Mouse (Mus musculus) liver, embryonic 13.5 days (tissue): ENCODE measurements around the gene Vmn1r1. TPM values are rescaled to one million over a fixed set of nuclear protein-coding genes. Genes with fewer than 3 reads are reported as not detected.
A peak's percentile ranks its signal among the peaks of the same experiment; 100 is the strongest.

ENCODE experiments used
- ATAC-seq: fragments of 200-750 bp; cut with Nextera tagmentation; 2 replicates; pipeline ENCODE4 v1.8.0; 2017; ENCODE audit warnings: low read depth, mild to moderate bottlenecking, moderate number of reproducible peaks, moderate library complexity
- DNase-seq: peaks from one replicate; pipeline ENCODE4 v3.0.0; 2022
- H3K27ac ChIP-seq: fragments of 300-500 bp; sonication (generic); 2 replicates; pipeline ENCODE4 v1.5.1; 2015; ENCODE audit warnings: moderate library complexity, mild to moderate bottlenecking, inconsistent platforms
- H3K27me3 ChIP-seq: fragments of 300-500 bp; sonication (generic); 2 replicates; pipeline ENCODE4 v1.6.1; 2015; ENCODE audit warnings: mild to moderate bottlenecking, inconsistent platforms
- H3K36me3 ChIP-seq: fragments of 300-500 bp; sonication (generic); 2 replicates; pipeline ENCODE4 v1.6.1; 2015; ENCODE audit warnings: mild to moderate bottlenecking, inconsistent platforms
- H3K4me1 ChIP-seq: fragments of 300-500 bp; sonication (generic); replicated peaks from 2 replicates; pipeline ENCODE4 v1.6.1; 2015; ENCODE audit warnings: inconsistent platforms
- H3K4me2 ChIP-seq: fragments of 300-500 bp; sonication (generic); 2 replicates; pipeline ENCODE4 v1.6.1; 2015; ENCODE audit warnings: inconsistent platforms, mild to moderate bottlenecking, moderate library complexity
- H3K4me3 ChIP-seq: fragments of 300-500 bp; sonication (generic); replicated peaks from 2 replicates; pipeline ENCODE4 v1.5.1; 2015; ENCODE audit warnings: mild to moderate bottlenecking, inconsistent platforms
- H3K9ac ChIP-seq: fragments of 300-500 bp; sonication (generic); 2 replicates; pipeline ENCODE4 v1.6.1; 2015; ENCODE audit warnings: mild to moderate bottlenecking, inconsistent platforms
- H3K9me3 ChIP-seq: fragments of 300-500 bp; sonication (generic); replicated peaks from 2 replicates; pipeline ENCODE4 v1.6.1; 2016; ENCODE audit warnings: inconsistent platforms
- WGBS: fragments of 180-500 bp; shearing (Covaris S2); methylation state at CpG from one replicate; pipeline ENCODE4 v1.1.7; 2015; ENCODE audit not compliant: insufficient replicate concordance; 5-methylcytosine and 5-hydroxymethylcytosine counted together
- polyA plus RNA-seq: library from polyadenylated mRNA; unstranded; fragments of >200 nt; fragmentation: Nextera tagmentation; extraction: Ambion mirVana; gene quantifications from 2 replicates; pipeline ENCODE4 v1.2.1, GENCODE M21; 2015

The Vmn1r1 gene
- polyA plus RNA-seq, 1 experiment from 2014 or later: not detected

DNA sequence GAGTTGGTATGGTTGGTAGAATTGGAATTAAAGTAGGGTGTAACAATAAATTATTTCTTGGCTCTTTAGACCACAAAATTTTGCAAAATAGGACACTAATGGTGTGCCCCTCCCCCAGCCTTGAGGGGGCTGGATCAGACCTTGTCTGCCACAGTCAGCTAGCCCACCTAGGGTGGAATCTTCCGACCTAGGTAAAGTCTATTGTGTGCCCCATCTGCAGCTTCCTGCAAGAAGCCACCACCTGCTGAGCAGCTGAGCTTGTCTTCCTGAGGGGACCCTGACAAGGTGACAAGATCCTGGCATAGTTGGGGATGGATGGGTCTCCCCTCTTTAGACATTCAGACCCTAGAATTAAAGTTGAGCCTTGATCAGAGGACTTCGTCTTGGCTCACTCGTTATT lies 4.7 kb downstream of the Vmn1r1 start:
- Histone ChIP-seq H3K9ac (no peak overlapping the region), H3K36me3 (no peaks in the 10 kb centered on the region), H3K27ac (no peak overlapping the region), H3K4me2 (no peak overlapping the region), H3K4me3 (no peak overlapping the region), H3K4me1 (no peaks in the 10 kb centered on the region), H3K27me3 (no peaks in the 10 kb centered on the region), H3K9me3 (no peaks in the 10 kb centered on the region)
- ATAC-seq (no peak), DNase-seq (no peak)
- 70% methylated on average over 3 of the region's 3 CpGs for WGBS

DNA sequence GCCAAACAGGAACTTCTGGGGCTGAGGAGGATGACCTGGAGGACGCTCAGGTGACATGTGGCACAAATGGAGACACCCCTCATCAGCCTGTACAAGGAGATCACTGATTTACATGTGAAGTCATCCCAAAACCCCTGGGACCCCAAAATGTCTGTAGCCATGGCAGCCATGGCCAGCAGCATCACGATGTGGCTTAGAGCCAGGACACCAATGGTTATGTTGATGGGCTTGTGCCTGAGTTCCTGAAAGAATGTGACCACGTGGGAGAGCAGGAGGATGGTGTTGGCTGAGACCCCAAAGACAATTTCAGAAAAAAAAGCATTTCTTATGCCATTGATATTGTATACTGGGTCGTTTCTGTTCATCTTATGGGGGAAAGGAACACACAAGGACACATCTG lies 6.6 kb downstream of the Vmn1r1 start:
- 44% methylated on average over 4 of the region's 4 CpGs for WGBS
- no peak for ATAC-seq
- no peak overlapping the region for H3K4me3 ChIP-seq

DNA sequence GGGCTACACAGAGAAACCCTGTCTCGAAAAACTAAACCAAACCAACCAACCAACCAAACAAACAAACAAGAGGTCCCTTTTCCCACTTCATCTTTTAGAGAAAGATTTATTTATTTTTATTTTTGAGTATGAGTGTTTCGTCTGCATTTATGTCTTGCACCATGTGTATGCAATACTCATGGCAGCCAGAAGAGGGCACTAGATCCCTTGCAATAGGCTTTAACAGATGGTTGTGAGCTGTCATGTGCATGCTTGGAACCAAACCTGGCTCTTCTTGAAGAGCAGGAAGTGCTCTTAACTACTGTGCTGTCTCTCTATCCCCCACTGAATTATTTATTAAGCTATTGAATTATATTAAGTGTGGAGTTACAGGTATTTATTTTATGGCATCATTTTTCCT lies 14.3 kb downstream of the Vmn1r1 start:
- Histone ChIP-seq H3K36me3 (no peaks in the 10 kb centered on the region), H3K27ac (no peak overlapping the region), H3K4me1 (no peaks in the 10 kb centered on the region), H3K9ac (no peak overlapping the region), H3K9me3 (no peaks in the 10 kb centered on the region), H3K27me3 (no peaks in the 10 kb centered on the region), H3K4me2 (no peak overlapping the region), H3K4me3 (no peak overlapping the region)
- DNase-seq (no peak), ATAC-seq (no peak)
- WGBS: 71% methylated on average over 2 of the region's 2 CpGs

More for the DNA sequence above, 6.6 kb downstream of the Vmn1r1 start:
- DNase-seq: no peak
- Histone ChIP-seq H3K36me3 (no peaks in the 10 kb centered on the region), H3K4me1 (no peaks in the 10 kb centered on the region), H3K27ac (no peak overlapping the region), H3K9me3 (no peaks in the 10 kb centered on the region), H3K9ac (no peak overlapping the region), H3K27me3 (no peaks in the 10 kb centered on the region), H3K4me2 (no peak overlapping the region)

DNA sequence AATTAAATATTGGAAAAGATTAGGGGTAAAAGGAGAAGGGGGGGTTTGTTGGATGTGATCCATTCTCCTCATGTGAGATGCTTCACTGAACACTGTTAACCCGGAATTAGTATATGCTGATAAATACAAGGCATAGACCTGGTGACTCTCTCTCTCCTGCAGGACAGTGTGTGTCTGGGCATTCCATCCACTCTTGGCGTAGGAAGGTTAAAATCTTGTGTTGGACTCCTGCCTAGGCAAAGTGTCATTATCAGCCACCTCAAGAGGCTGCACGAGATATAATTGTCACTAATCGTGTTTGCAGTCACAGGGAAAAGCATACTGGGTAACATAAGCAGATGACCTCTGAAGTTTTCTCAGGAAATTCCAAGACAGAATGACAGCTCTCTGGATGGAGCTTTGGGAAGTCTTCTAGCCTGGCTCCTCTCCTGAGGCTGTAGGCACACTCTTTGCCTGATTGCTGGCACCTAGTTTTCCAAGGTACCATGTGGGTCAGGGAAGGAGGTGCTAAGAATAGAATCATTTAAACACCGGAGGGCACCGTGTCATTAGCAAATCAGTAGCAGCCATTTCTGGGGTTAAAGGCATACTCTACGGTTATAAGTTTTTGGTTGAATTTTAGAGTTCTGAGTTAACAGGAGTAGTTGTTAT lies 15.3 kb downstream of the Vmn1r1 start:
- no peak overlapping the region for H3K4me2 ChIP-seq
- DNase-seq: no peak
- H3K9me3 ChIP-seq: no peaks in the 10 kb centered on the region
- no peak overlapping the region for H3K9ac ChIP-seq
- WGBS: 54% methylated on average over 7 of the region's 7 CpGs
- H3K27ac ChIP-seq: no peak overlapping the region
- no peaks in the 10 kb centered on the region for H3K4me1 ChIP-seq
- no peaks in the 10 kb centered on the region for H3K27me3 ChIP-seq
- no peaks in the 10 kb centered on the region for H3K36me3 ChIP-seq
- no peak for ATAC-seq
- H3K4me3 ChIP-seq: no peak overlapping the region

DNA sequence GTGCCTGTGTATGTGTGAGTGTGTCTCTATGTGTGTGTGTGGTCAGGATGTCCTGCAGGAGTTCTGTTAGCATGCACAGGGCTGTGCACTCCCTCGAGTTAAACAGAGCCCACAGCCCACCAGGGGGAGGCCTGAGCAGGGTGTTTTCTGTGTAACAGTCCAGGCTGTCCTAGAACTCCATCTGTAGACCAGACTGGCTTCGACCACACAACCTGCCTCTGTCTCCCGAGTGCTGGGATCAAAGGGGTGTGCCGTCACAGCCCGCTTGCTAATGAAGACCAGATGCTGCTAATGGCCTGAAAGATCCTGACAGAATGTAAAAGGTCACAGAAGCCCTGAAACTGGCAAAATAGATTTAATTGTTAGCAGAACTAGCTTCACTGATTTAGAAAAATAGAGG lies 18.7 kb downstream of the Vmn1r1 start:
- H3K4me2 ChIP-seq: no peak overlapping the region
- DNase-seq: no peak

DNA sequence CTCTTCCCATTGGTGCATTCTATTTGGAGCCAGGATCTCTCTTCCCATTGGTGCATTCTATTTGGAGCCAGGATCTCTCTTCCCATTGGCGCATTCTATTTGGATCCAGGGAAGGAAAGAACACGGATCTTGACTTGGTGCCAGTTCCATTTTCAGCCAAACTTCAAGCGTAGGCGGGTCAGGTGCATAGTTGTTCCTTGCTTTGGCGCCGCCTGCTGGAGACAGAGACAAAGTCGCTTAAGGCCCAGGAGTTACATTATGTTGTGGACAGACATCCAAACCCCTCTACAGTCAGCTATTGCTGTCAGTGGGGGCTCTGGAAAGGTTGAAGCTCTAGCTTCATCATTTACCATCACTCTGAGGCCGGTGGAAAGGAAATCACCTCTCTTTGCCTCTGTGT lies 21.0 kb downstream of the Vmn1r1 start:
- ATAC-seq: no peak
- H3K27me3 ChIP-seq: 0 out of 2 replicates have a peak, but pooled peaks cover 3% of the 10 kb centered on the region
- H3K36me3 ChIP-seq: no peaks in the 10 kb centered on the region
- peaks cover 5% of the 10 kb centered on the region; the same call in 1 of the 2 replicates for H3K4me1 ChIP-seq
- WGBS: 65% methylated on average over 8 of the region's 8 CpGs
- no peak overlapping the region for H3K4me3 ChIP-seq
- no peak overlapping the region for H3K27ac ChIP-seq
- no peaks in the 10 kb centered on the region for H3K9me3 ChIP-seq
- no peak overlapping the region for H3K9ac ChIP-seq
- no peak overlapping the region for H3K4me2 ChIP-seq
- no peak for DNase-seq

More for the DNA sequence above, 18.7 kb downstream of the Vmn1r1 start:
- Histone ChIP-seq H3K9ac (no peak overlapping the region), H3K27ac (no peak overlapping the region), H3K4me1 (no peaks in the 10 kb centered on the region), H3K36me3 (no peaks in the 10 kb centered on the region), H3K27me3 (no peaks in the 10 kb centered on the region), H3K9me3 (no peaks in the 10 kb centered on the region), H3K4me3 (no peak overlapping the region)
- no peak for ATAC-seq
- WGBS: 60% methylated on average over 5 of the region's 5 CpGs

DNA sequence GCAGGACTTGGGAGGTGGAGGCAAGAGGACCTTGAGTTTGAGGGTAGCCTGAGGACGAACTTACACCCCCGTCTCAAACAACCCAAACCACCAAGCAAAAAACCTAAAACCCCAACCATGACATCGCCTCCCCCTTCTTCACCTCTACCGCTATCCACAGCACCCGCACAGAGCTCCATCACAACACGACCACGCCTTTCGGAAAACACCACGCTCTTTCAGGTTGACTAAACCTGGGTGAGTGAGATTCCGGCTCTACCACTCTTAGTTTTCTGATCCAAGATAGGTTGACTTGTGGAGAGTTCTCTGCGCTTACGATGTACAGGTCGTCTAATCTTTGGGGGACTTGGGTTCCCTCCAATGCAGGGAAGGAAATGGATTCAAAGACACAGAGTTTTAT lies 21.6 kb downstream of the Vmn1r1 start:
- Histone ChIP-seq H3K9ac (no peak overlapping the region), H3K27ac (no peak overlapping the region), H3K4me3 (no peak overlapping the region), H3K27me3 (0 out of 2 replicates have a peak, but pooled peaks cover 3% of the 10 kb centered on the region), H3K36me3 (no peaks in the 10 kb centered on the region), H3K9me3 (no peaks in the 10 kb centered on the region), H3K4me2 (no peak overlapping the region), H3K4me1 (peaks cover 5% of the 10 kb centered on the region; the same call in 1 of the 2 replicates)
- no peak for ATAC-seq
- WGBS: 81% methylated on average over 13 of the region's 13 CpGs
- no peak for DNase-seq

DNA sequence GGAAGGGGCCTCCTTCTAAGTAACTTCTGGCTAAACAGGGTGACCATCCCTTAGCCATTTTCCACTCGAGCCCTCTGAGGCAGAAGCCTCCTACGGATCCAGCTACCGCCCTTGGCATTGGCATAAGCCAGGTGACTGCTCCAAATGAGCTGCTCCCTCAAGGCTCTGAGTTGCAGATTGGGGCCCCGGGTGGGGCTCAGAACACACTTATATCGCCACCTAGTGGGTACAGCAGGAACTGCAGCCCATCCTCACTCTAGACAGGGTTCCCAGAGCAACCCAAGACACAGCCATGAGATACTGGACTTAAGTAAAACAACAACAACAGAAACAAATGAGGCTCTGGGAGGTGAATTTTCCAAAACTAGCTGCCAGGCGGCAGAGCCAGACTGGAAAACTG lies 23.9 kb downstream of the Vmn1r1 start:
- H3K4me1 ChIP-seq: peaks cover 5% of the 10 kb centered on the region; the same call in 1 of the 2 replicates
- H3K9me3 ChIP-seq: no peaks in the 10 kb centered on the region
- ATAC-seq: peak; percentile 70
- peaks cover 3% of the 10 kb centered on the region; the same call in 1 of the 2 replicates for H3K27me3 ChIP-seq
- DNase-seq: peak; percentile 50
- H3K27ac ChIP-seq: no peak overlapping the region
- WGBS: 3% methylated on average over 6 of the region's 6 CpGs
- peak overlapping the region; percentile 8; the same call in 1 of the 2 replicates for H3K4me2 ChIP-seq
- H3K4me3 ChIP-seq: no peak overlapping the region
- 0 out of 2 replicates have a peak overlapping the region, but pooled peaks have one; percentile 6 for H3K9ac ChIP-seq
- no peaks in the 10 kb centered on the region for H3K36me3 ChIP-seq

DNA sequence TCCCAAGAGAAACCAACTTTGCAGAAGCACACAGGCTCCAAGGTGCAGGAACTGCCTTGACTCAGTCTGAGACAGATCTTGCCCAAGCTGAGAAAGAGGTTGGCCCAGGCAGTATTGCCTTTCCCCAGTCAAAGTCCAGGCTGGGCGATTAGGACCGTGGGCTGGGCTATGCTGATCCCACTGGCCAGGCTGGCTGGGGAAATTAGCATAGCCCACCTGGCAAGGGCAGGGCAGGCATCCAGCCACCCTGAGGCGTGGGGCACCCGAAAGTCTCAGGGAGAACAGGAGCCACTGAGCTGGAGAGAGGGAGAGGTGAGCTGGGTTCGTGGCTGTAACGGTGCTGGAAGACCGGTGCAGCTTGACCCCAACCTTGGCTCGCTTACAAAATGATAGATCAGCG lies 24.3 kb downstream of the Vmn1r1 start:
- Histone ChIP-seq H3K27me3 (peaks cover 3% of the 10 kb centered on the region; the same call in 1 of the 2 replicates), H3K9me3 (no peaks in the 10 kb centered on the region), H3K9ac (0 out of 2 replicates have a peak overlapping the region, but pooled peaks have one; percentile 6), H3K36me3 (no peaks in the 10 kb centered on the region), H3K4me1 (peaks cover 5% of the 10 kb centered on the region; the same call in 1 of the 2 replicates), H3K27ac (no peak overlapping the region), H3K4me3 (no peak overlapping the region), H3K4me2 (peak overlapping the region; percentile 8; the same call in 1 of the 2 replicates)
- DNase-seq (no peak), ATAC-seq (no peak)
- 33% methylated on average over 9 of the region's 9 CpGs for WGBS

DNA sequence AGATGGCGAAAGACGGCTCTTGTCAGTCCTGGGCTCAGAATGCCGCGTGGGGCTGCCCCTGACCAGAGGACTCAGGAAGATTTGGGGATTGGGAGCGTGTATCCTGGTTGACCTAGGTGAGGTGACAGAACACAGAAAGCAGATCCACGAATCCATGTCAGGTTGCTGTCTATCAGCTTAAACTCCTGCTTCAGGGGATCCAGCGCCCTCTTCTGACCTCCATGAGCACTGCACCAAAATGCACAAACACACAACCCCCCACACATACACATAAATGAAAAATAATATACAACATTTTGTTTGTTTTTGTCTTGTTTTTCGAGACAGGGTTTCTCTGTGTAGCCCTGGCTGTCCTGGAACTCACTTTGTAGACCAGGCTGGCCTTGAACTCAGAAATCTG lies 26.1 kb downstream of the Vmn1r1 start:
- DNase-seq: no peak
- Histone ChIP-seq H3K36me3 (no peaks in the 10 kb centered on the region), H3K4me2 (no peak overlapping the region), H3K27me3 (peaks cover 3% of the 10 kb centered on the region; the same call in 1 of the 2 replicates), H3K27ac (no peak overlapping the region), H3K4me1 (peaks cover 5% of the 10 kb centered on the region; the same call in 1 of the 2 replicates), H3K9ac (no peak overlapping the region), H3K4me3 (no peak overlapping the region), H3K9me3 (no peaks in the 10 kb centered on the region)
- ATAC-seq: no peak
- 65% methylated on average over 8 of the region's 8 CpGs for WGBS

DNA sequence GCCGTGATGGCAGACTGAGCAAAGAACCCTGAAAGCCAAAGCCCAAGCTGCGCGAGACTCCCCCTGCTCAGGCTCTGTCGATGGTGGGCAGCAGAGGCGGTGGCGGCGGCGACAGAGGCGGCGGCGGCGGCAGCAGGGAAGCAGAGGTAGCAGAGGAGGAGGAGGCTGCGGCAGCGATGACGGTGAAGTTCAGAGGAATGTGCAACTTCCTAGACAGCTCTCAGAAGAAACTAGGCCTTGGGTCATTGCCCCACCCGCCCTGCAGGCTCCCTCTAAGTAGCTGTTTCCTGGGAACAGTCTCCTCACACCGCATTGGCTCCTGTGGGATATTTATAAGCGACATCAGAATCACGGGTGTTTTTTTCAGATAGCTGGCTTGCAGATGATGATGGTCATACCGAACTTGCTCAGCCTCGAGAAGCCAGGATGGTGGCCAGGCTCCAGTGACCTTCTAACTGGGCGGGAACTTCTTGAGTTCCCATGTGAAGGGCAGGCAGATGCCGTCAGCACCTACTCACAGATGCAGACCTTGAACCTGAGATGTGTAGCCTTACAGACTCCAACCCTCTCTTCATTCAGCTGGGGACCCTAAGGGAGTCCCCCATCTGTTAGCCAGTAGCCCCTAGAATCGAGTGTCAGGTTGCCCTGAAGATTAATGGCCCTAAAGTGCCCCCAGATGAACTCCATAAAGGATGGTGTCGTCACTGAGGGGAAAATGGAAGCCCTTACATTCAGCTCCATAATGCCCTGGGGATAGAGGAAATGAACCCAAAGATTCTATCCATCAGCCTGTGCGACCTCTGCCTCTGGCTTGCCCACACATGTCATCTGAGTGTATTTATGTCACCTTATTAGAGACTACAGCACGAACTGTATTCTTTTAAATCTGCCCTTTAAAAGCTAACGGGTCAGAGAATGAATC lies 26.8 kb downstream of the Vmn1r1 start:
- ATAC-seq (no peak), DNase-seq (no peak)
- H3K4me1 ChIP-seq: peaks cover 5% of the 10 kb centered on the region; the same call in 1 of the 2 replicates
- H3K27ac ChIP-seq: no peak overlapping the region
- H3K4me2 ChIP-seq: no peak overlapping the region
- H3K9ac ChIP-seq: no peak overlapping the region
- H3K36me3 ChIP-seq: peaks cover 4% of the 10 kb centered on the region
- no peaks in the 10 kb centered on the region for H3K9me3 ChIP-seq
- WGBS: 57% methylated on average over 28 of the region's 28 CpGs
- peaks cover 3% of the 10 kb centered on the region; the same call in 1 of the 2 replicates for H3K27me3 ChIP-seq
- no peak overlapping the region for H3K4me3 ChIP-seq
